26 mouse cellular contexts compared by ENCODE assay signal in genomic region chr13:49526235-49526634, GRCm38 (mm10). TPM values are rescaled to one million over a fixed set of nuclear protein-coding genes. Genes with fewer than 3 reads are reported as not detected.
DNase-seq lines count a peak whose midpoint lies in the region; ATAC-seq and TF ChIP-seq lines count a peak whose summit lies in the region.
"Had no signal": no experiment of that assay in that cellular context is flagged by ENCODE, and none has a peak within 500 bp of the region (broad histone marks: within the 10 kb centered on the region; RNA-seq: fewer than 3 reads in every experiment).

No protein-coding gene starts in this region.

- TF ChIP-seq POLR2A in lung, adult 2 months (IDR thresholded peaks at IDR 0.05; ENCODE audit: borderline replicate concordance, extremely low read depth, low read depth, low read length) = no peak

- ATAC-seq in lung, embryonic 15.5 days (ENCODE audit: borderline replicate concordance, extremely low read depth, low FRiP score, low TSS enrichment) = no peak
- ATAC-seq in lung, postnatal 0 days = peak; percentile 71
- ATAC-seq: forebrain, embryonic 14.5 days; forebrain, embryonic 16.5 days had no signal

- no peaks in the 10 kb centered on the region for H3K27me3 ChIP-seq in lung, embryonic 15.5 days
- no peaks in the 10 kb centered on the region for H3K27me3 ChIP-seq in lung, postnatal 0 days (replicated peaks; ENCODE audit: insufficient read depth, low read length)
- H3K27me3 ChIP-seq: embryonic facial prominence, embryonic 12.5 days; embryonic facial prominence, embryonic 15.5 days; forebrain, embryonic 12.5 days had no signal

- H3K9me3 ChIP-seq in lung, embryonic 15.5 days = no peaks in the 10 kb centered on the region
- no peaks in the 10 kb centered on the region for H3K9me3 ChIP-seq in lung, postnatal 0 days (ENCODE audit: low read length)
- H3K9me3 ChIP-seq: embryonic facial prominence, embryonic 12.5 days; embryonic facial prominence, embryonic 15.5 days; forebrain, embryonic 10.5 days; forebrain, embryonic 12.5 days had no signal

- H3K9ac ChIP-seq in lung, embryonic 15.5 days = no peak overlapping the region
- H3K9ac ChIP-seq in lung, postnatal 0 days (replicated peaks; ENCODE audit: low read depth) = no peak overlapping the region
- H3K9ac ChIP-seq: embryonic facial prominence, embryonic 12.5 days; embryonic facial prominence, embryonic 15.5 days; forebrain, embryonic 12.5 days had no signal

- no peak overlapping the region for H3K4me2 ChIP-seq in lung, embryonic 15.5 days
- no peak overlapping the region for H3K4me2 ChIP-seq in lung, postnatal 0 days (replicated peaks; ENCODE audit: low read depth, low read length)
- H3K4me2 ChIP-seq: embryonic facial prominence, embryonic 12.5 days; embryonic facial prominence, embryonic 15.5 days; forebrain, embryonic 12.5 days had no signal

- no peak for TF ChIP-seq CTCF in layer of hippocampus, adult 2 months (conservative IDR thresholded peaks at IDR 0.05)
- TF ChIP-seq CTCF in lung, adult 2 months (IDR thresholded peaks at IDR 0.05; ENCODE audit: insufficient read depth, low read length) = no peak
- TF ChIP-seq CTCF in lung, postnatal 0 days (IDR thresholded peaks at IDR 0.05) = no peak

- no peak overlapping the region for H3K4me3 ChIP-seq in layer of hippocampus, adult 2 months
- no peak overlapping the region for H3K4me3 ChIP-seq in lung, embryonic 15.5 days
- H3K4me3 ChIP-seq in lung, adult 2 months (replicated peaks; ENCODE audit: extremely low read depth, low read depth, low read length) = no peak overlapping the region
- H3K4me3 ChIP-seq in lung, postnatal 0 days (ENCODE audit: low read depth, low read length) = no peak overlapping the region
- H3K4me3 ChIP-seq: embryonic facial prominence, embryonic 12.5 days; embryonic facial prominence, embryonic 15.5 days; erythroblast, embryonic 14.5 days; forebrain, embryonic 10.5 days; forebrain, embryonic 12.5 days had no signal

- no peaks in the 10 kb centered on the region for H3K36me3 ChIP-seq in lung, embryonic 15.5 days
- H3K36me3 ChIP-seq in lung, postnatal 0 days (ENCODE audit: insufficient read depth, low read length) = no peaks in the 10 kb centered on the region
- H3K36me3 ChIP-seq: embryonic facial prominence, embryonic 12.5 days; embryonic facial prominence, embryonic 15.5 days; forebrain, embryonic 10.5 days; forebrain, embryonic 12.5 days had no signal

- no peaks in the 10 kb centered on the region for H3K4me1 ChIP-seq in lung, embryonic 15.5 days
- no peaks in the 10 kb centered on the region for H3K4me1 ChIP-seq in lung, adult 2 months (ENCODE audit: control insufficient read depth, insufficient read depth, low read length)
- H3K4me1 ChIP-seq in lung, postnatal 0 days (ENCODE audit: insufficient read depth, low read depth, low read length) = no peaks in the 10 kb centered on the region
- H3K4me1 ChIP-seq: embryonic facial prominence, embryonic 12.5 days; embryonic facial prominence, embryonic 15.5 days; forebrain, embryonic 10.5 days; forebrain, embryonic 12.5 days had no signal

- H3K27ac ChIP-seq in layer of hippocampus, adult 2 months = 0 out of 2 replicates have a peak overlapping the region, but pooled peaks have one; percentile 0
- H3K27ac ChIP-seq in lung, embryonic 15.5 days = peak overlapping the region; percentile 25; the same call in 1 of the 2 replicates
- H3K27ac ChIP-seq in lung, postnatal 0 days (ENCODE audit: low read length) = no peak overlapping the region
- H3K27ac ChIP-seq: embryonic facial prominence, embryonic 12.5 days; forebrain, embryonic 10.5 days; forebrain, embryonic 12.5 days had no signal

- WGBS in lung, embryonic 15.5 days = 57% methylated on average over 2 of the region's 2 CpGs
- 69% methylated on average over 2 of the region's 2 CpGs for WGBS in lung, adult 2 months
- WGBS in lung, postnatal 0 days = 64% methylated on average over 2 of the region's 2 CpGs

- peak; percentile 59 for TF ChIP-seq EP300 in lung, postnatal 0 days (IDR thresholded peaks at IDR 0.05)

- DNase-seq in layer of hippocampus, adult 2 months (ENCODE audit: low spot score in 2 of 2) = no peak
- DNase-seq in layer of hippocampus, adult 11-12 months (ENCODE audit: low spot score) = no peak
- DNase-seq in lung, adult 2 months = no peak
- DNase-seq in lung, postnatal 0 days (ENCODE audit: low spot score) = peak; percentile 79
- DNase-seq in lung, postnatal 14 days = no peak
- DNase-seq: adrenal gland, adult 2 months; adrenal gland, postnatal 10 days; adrenal gland, postnatal 25 days; cerebellum, adult 11 months; cerebellum, adult 18-20 months; cerebellum, adult 8-10 months; cerebellum, adult 9-11 months; cerebellum, postnatal 14 days; cerebellum, postnatal 36 days; embryo, embryonic 11 days had no signal

RNA-seq across cellular contexts. Expression of gene Aspn, which starts 18.0 kb away (rescaled TPM):
- 1 to 10 TPM in 1 of 2 experiments, under 1 TPM in 1; 0.83 to 1.2 TPM for total RNA-seq in layer of hippocampus, adult 2 months (2021)
- polyA plus RNA-seq in lung, embryonic 15.5 days (2015; fragmentation: Nextera tagmentation; extraction: Ambion mirVana) = 30.6 and 32.0 TPM in 2 replicates
- 0.98 and 4.0 TPM in 2 replicates for polyA plus RNA-seq in lung, adult 2 months (2012; rRNA removed)
- polyA plus RNA-seq in lung, postnatal 0 days (2015; fragmentation: Nextera tagmentation; extraction: Ambion mirVana) = 102 and 115 TPM in 2 replicates
- total RNA-seq: common myeloid progenitor, adult 5-6 weeks; ES-E14; MEL had no signal
- polyA plus RNA-seq: erythroblast, embryonic 14.5 days had no signal

RNA-seq across cellular contexts. Expression of gene Ecm2, which starts 21.6 kb away (rescaled TPM):
- total RNA-seq in layer of hippocampus, adult 2 months (2021) = 1 to 10 TPM; 6.5 to 8.1 TPM
- polyA plus RNA-seq in lung, embryonic 15.5 days (2015; fragmentation: Nextera tagmentation; extraction: Ambion mirVana) = 1.3 and 1.6 TPM in 2 replicates
- 3.1 and 7.5 TPM in 2 replicates for polyA plus RNA-seq in lung, adult 2 months (2012; rRNA removed)
- polyA plus RNA-seq in lung, postnatal 0 days (2015; fragmentation: Nextera tagmentation; extraction: Ambion mirVana) = 3.1 and 3.6 TPM in 2 replicates
- polyA plus RNA-seq: erythroblast, embryonic 14.5 days had no signal

RNA-seq across cellular contexts. Expression of gene Tes3-ps, which starts 33.1 kb away (rescaled TPM):
- 1 to 10 TPM in 1 of 2 experiments, under 1 TPM in 1; 0.79 to 1.7 TPM for total RNA-seq in layer of hippocampus, adult 2 months (2021)
- polyA plus RNA-seq in lung, embryonic 15.5 days (2015; fragmentation: Nextera tagmentation; extraction: Ambion mirVana) = 0.94 and 1.4 TPM in 2 replicates
- not detected in 2 replicates for polyA plus RNA-seq in lung, adult 2 months (2012; rRNA removed)
- polyA plus RNA-seq in lung, postnatal 0 days (2015; fragmentation: Nextera tagmentation; extraction: Ambion mirVana) = 0.35 and 0.49 TPM in 2 replicates
- polyA plus RNA-seq: adrenal gland, adult 2 months had no signal

RNA-seq across cellular contexts. Expression of gene Omd, which starts 56.0 kb away (rescaled TPM):
- under 1 TPM; 0.31 to 0.59 TPM for total RNA-seq in layer of hippocampus, adult 2 months (2021)
- polyA plus RNA-seq in lung, embryonic 15.5 days (2015; fragmentation: Nextera tagmentation; extraction: Ambion mirVana) = 0.92 and 1.1 TPM in 2 replicates
- 0.23 and 0.73 TPM in 2 replicates for polyA plus RNA-seq in lung, adult 2 months (2012; rRNA removed)
- 0.54 and 0.74 TPM in 2 replicates for polyA plus RNA-seq in lung, postnatal 0 days (2015; fragmentation: Nextera tagmentation; extraction: Ambion mirVana)
- total RNA-seq: common myeloid progenitor, adult 5-6 weeks; ES-E14 had no signal
- polyA plus RNA-seq: erythroblast, embryonic 14.5 days had no signal
